Mouse (Mus musculus): ENCODE measurements around the gene Cdk5rap1. TPM values are rescaled to one million over a fixed set of nuclear protein-coding genes. Genes with fewer than 3 reads are reported as not detected.
"Not testable (repeated sequence)": the region's sequence is repeated elsewhere in the genome, so short reads cannot be mapped to it uniquely, and the experiment has no call there.

Cdk5rap1 gene
- polyA plus RNA-seq, 1 experiment from 2014 or later = 25.2 TPM

GRCm38 (mm10) chr2:154348152-154348551 is 24.7 kb downstream of the Cdk5rap1 start:
- TF ChIP-seq CTCF (IDR thresholded peaks at IDR 0.05; ENCODE audit: low read depth) = no peak
- DNase-seq (ENCODE audit: low spot score) = no peak
- 83% methylated on average over 3 of the region's 3 CpGs for WGBS
- Histone ChIP-seq H3K27ac (no peak overlapping the region), H3K27me3 (ENCODE audit: insufficient read depth, low read length) (no peaks in the 10 kb centered on the region), H3K4me2 (ENCODE audit: low read length) (no peak overlapping the region), H3K4me1 (replicated peaks; ENCODE audit: insufficient read depth, low read length) (no peaks in the 10 kb centered on the region), H3K36me3 (ENCODE audit: insufficient read depth, low read length) (peaks cover 20% of the 10 kb centered on the region), H3K9ac (ENCODE audit: low read depth, low read length) (no peak overlapping the region), H3K9me3 (replicated peaks; ENCODE audit: low read length) (no peaks in the 10 kb centered on the region), H3K4me3 (replicated peaks; ENCODE audit: low read depth, low read length) (no peak overlapping the region)
- ATAC-seq (replicated peaks; ENCODE audit: low FRiP score, low read depth) = no peak

- ATAC-seq (replicated peaks; ENCODE audit: low FRiP score, low read depth) (no peak), DNase-seq (ENCODE audit: low spot score) (no peak)
- TF ChIP-seq CTCF (IDR thresholded peaks at IDR 0.05; ENCODE audit: low read depth) = no peak
- 48% methylated on average over 2 of the region's 2 CpGs for WGBS
- Histone ChIP-seq H3K4me2 (ENCODE audit: low read length) (no peak overlapping the region), H3K27ac (no peak overlapping the region), H3K27me3 (ENCODE audit: insufficient read depth, low read length) (no peaks in the 10 kb centered on the region), H3K9me3 (replicated peaks; ENCODE audit: low read length) (no peaks in the 10 kb centered on the region), H3K36me3 (ENCODE audit: insufficient read depth, low read length) (peaks cover 11% of the 10 kb centered on the region), H3K4me3 (replicated peaks; ENCODE audit: low read depth, low read length) (no peak overlapping the region), H3K4me1 (replicated peaks; ENCODE audit: insufficient read depth, low read length) (no peaks in the 10 kb centered on the region), H3K9ac (ENCODE audit: low read depth, low read length) (no peak overlapping the region)
These were observed 33.5 kb downstream of the Cdk5rap1 start for GRCm38 (mm10) chr2:154339356-154339755.

GRCm38 (mm10) chr2:154338161-154338560 is 34.6 kb downstream of the Cdk5rap1 start:
- 68% methylated on average over 1 of the region's 1 CpGs for WGBS
- Histone ChIP-seq H3K36me3 (ENCODE audit: insufficient read depth, low read length) (peaks cover 11% of the 10 kb centered on the region), H3K4me3 (replicated peaks; ENCODE audit: low read depth, low read length) (no peak overlapping the region), H3K27ac (no peak overlapping the region), H3K9me3 (replicated peaks; ENCODE audit: low read length) (no peaks in the 10 kb centered on the region), H3K4me1 (replicated peaks; ENCODE audit: insufficient read depth, low read length) (no peaks in the 10 kb centered on the region), H3K27me3 (ENCODE audit: insufficient read depth, low read length) (no peaks in the 10 kb centered on the region), H3K4me2 (ENCODE audit: low read length) (no peak overlapping the region), H3K9ac (ENCODE audit: low read depth, low read length) (no peak overlapping the region)
- DNase-seq (ENCODE audit: low spot score) (no peak), ATAC-seq (replicated peaks; ENCODE audit: low FRiP score, low read depth) (no peak)
- TF ChIP-seq CTCF (IDR thresholded peaks at IDR 0.05; ENCODE audit: low read depth) = no peak

GRCm38 (mm10) chr2:154335572-154335971 is 37.2 kb downstream of the Cdk5rap1 start:
- Histone ChIP-seq H3K4me3 (replicated peaks; ENCODE audit: low read depth, low read length) (no peak overlapping the region), H3K36me3 (ENCODE audit: insufficient read depth, low read length) (peaks cover 4% of the 10 kb centered on the region; the same call in 1 of the 2 replicates), H3K9ac (ENCODE audit: low read depth, low read length) (no peak overlapping the region), H3K27ac (no peak overlapping the region), H3K27me3 (ENCODE audit: insufficient read depth, low read length) (no peaks in the 10 kb centered on the region), H3K4me1 (replicated peaks; ENCODE audit: insufficient read depth, low read length) (no peaks in the 10 kb centered on the region), H3K4me2 (ENCODE audit: low read length) (no peak overlapping the region), H3K9me3 (replicated peaks; ENCODE audit: low read length) (no peaks in the 10 kb centered on the region)
- 78% methylated on average over 4 of the region's 4 CpGs for WGBS
- ATAC-seq (replicated peaks; ENCODE audit: low FRiP score, low read depth) (no peak), DNase-seq (ENCODE audit: low spot score) (no peak)
- no peak for TF ChIP-seq CTCF (IDR thresholded peaks at IDR 0.05; ENCODE audit: low read depth)

GRCm38 (mm10) chr2:154326852-154327251 is 46.0 kb downstream of the Cdk5rap1 start:
- H3K4me1 ChIP-seq (replicated peaks; ENCODE audit: insufficient read depth, low read length) = no peaks in the 10 kb centered on the region
- no peaks in the 10 kb centered on the region for H3K36me3 ChIP-seq (ENCODE audit: insufficient read depth, low read length)
- ATAC-seq (replicated peaks; ENCODE audit: low FRiP score, low read depth) (no peak), DNase-seq (ENCODE audit: low spot score) (no peak)
- no peaks in the 10 kb centered on the region for H3K9me3 ChIP-seq (replicated peaks; ENCODE audit: low read length)
- H3K4me3 ChIP-seq (replicated peaks; ENCODE audit: low read depth, low read length) = no peak overlapping the region
- H3K4me2 ChIP-seq (ENCODE audit: low read length) = no peak overlapping the region
- no peak overlapping the region for H3K27ac ChIP-seq
- TF ChIP-seq CTCF (IDR thresholded peaks at IDR 0.05; ENCODE audit: low read depth) = no peak
- 76% methylated on average over 3 of the region's 3 CpGs for WGBS
- no peak overlapping the region for H3K9ac ChIP-seq (ENCODE audit: low read depth, low read length)
- no peaks in the 10 kb centered on the region for H3K27me3 ChIP-seq (ENCODE audit: insufficient read depth, low read length)

GRCm38 (mm10) chr2:154313771-154314170 is 59.0 kb downstream of the Cdk5rap1 start:
- H3K4me3 ChIP-seq (replicated peaks; ENCODE audit: low read depth, low read length); ATAC-seq (replicated peaks; ENCODE audit: low FRiP score, low read depth); H3K4me1 ChIP-seq (replicated peaks; ENCODE audit: insufficient read depth, low read length); H3K9ac ChIP-seq (ENCODE audit: low read depth, low read length); H3K27ac ChIP-seq; H3K36me3 ChIP-seq (ENCODE audit: insufficient read depth, low read length); H3K27me3 ChIP-seq (ENCODE audit: insufficient read depth, low read length); H3K4me2 ChIP-seq (ENCODE audit: low read length); DNase-seq (ENCODE audit: low spot score); H3K9me3 ChIP-seq (replicated peaks; ENCODE audit: low read length): not testable (repeated sequence)
- 83% methylated on average over 4 of the region's 5 CpGs for WGBS

GRCm38 (mm10) chr2:154306927-154307326 is 65.9 kb downstream of the Cdk5rap1 start, which contains the start of gene Bpifb9b:
Gene Bpifb9b (plus strand): TSS chr2:154307227.
- not testable (repeated sequence) for H3K27ac ChIP-seq; H3K27me3 ChIP-seq (ENCODE audit: insufficient read depth, low read length); H3K36me3 ChIP-seq (ENCODE audit: insufficient read depth, low read length); H3K4me2 ChIP-seq (ENCODE audit: low read length); DNase-seq (ENCODE audit: low spot score); H3K9me3 ChIP-seq (replicated peaks; ENCODE audit: low read length); H3K9ac ChIP-seq (ENCODE audit: low read depth, low read length); H3K4me1 ChIP-seq (replicated peaks; ENCODE audit: insufficient read depth, low read length); ATAC-seq (replicated peaks; ENCODE audit: low FRiP score, low read depth); H3K4me3 ChIP-seq (replicated peaks; ENCODE audit: low read depth, low read length)
- WGBS = 82% methylated on average over 4 of the region's 4 CpGs

GRCm38 (mm10) chr2:154304604-154305003 is 68.2 kb downstream of the Cdk5rap1 start:
- 79% methylated on average over 1 of the region's 3 CpGs for WGBS
- not testable (repeated sequence) for ATAC-seq (replicated peaks; ENCODE audit: low FRiP score, low read depth); H3K27ac ChIP-seq

More at GRCm38 (mm10) chr2:154304604-154305003, 68.2 kb downstream of the Cdk5rap1 start:
- not testable (repeated sequence) for H3K27me3 ChIP-seq (ENCODE audit: insufficient read depth, low read length); H3K9me3 ChIP-seq (replicated peaks; ENCODE audit: low read length); H3K4me1 ChIP-seq (replicated peaks; ENCODE audit: insufficient read depth, low read length); H3K36me3 ChIP-seq (ENCODE audit: insufficient read depth, low read length); H3K4me3 ChIP-seq (replicated peaks; ENCODE audit: low read depth, low read length); H3K9ac ChIP-seq (ENCODE audit: low read depth, low read length); H3K4me2 ChIP-seq (ENCODE audit: low read length); DNase-seq (ENCODE audit: low spot score)
